Mouse (Mus musculus): ENCODE results near the gene Olfr763. TPM values are rescaled to one million over a fixed set of nuclear protein-coding genes. Genes with fewer than 3 reads are reported as not detected.
"Not testable (repeated sequence)": the region's sequence is repeated elsewhere in the genome, so short reads cannot be mapped to it uniquely, and the experiment has no call there.

The Olfr763 gene
- polyA plus RNA-seq (2015; fragmentation: Nextera tagmentation; extraction: Ambion mirVana), result not detected in 2 replicates

- Histone ChIP-seq H3K4me1 (replicated peaks) (no peaks in the 10 kb centered on the region), H3K36me3 (no peaks in the 10 kb centered on the region), H3K9ac (replicated peaks) (no peak within 1 kb of the TSS), H3K27ac (no peak within 1 kb of the TSS), H3K27me3 (no peaks in the 10 kb centered on the region), H3K9me3 (no peaks in the 10 kb centered on the region; the same call in 1 of the 2 replicates), H3K4me2 (replicated peaks) (no peak within 1 kb of the TSS), H3K4me3 (replicated peaks) (no peak within 1 kb of the TSS)
- 83% methylated on average over 2 of the region's 2 CpGs for WGBS
- ATAC-seq, result no peak
Measured at GRCm38 (mm10) chr10:129010288-129010841, at the start of gene Olfr763. Gene Olfr763 (plus strand): TSS chr10:129010791.

GRCm38 (mm10) chr10:128964961-128965360, 45.6 kb upstream of the Olfr763 start:
- Histone ChIP-seq H3K27me3 (no peaks in the 10 kb centered on the region), H3K4me2 (replicated peaks) (no peak overlapping the region), H3K9me3 (no peaks in the 10 kb centered on the region), H3K4me3 (replicated peaks) (no peak overlapping the region), H3K27ac (no peak overlapping the region), H3K4me1 (replicated peaks) (no peaks in the 10 kb centered on the region), H3K36me3 (no peaks in the 10 kb centered on the region), H3K9ac (replicated peaks) (no peak overlapping the region)
- WGBS, result 70% methylated on average over 2 of the region's 2 CpGs
- ATAC-seq, result no peak

- H3K9me3 ChIP-seq, result no peaks in the 10 kb centered on the region
- H3K4me2 ChIP-seq (replicated peaks), result no peak overlapping the region
- H3K36me3 ChIP-seq, result no peaks in the 10 kb centered on the region
- no peaks in the 10 kb centered on the region for H3K4me1 ChIP-seq (replicated peaks)
- no peak overlapping the region for H3K4me3 ChIP-seq (replicated peaks)
- H3K27ac ChIP-seq, result no peak overlapping the region
- no peak for ATAC-seq
- H3K27me3 ChIP-seq, result no peaks in the 10 kb centered on the region
- H3K9ac ChIP-seq (replicated peaks), result no peak overlapping the region
- WGBS, result 90% methylated on average over 6 of the region's 6 CpGs
Measured at GRCm38 (mm10) chr10:128965871-128966270, 44.7 kb upstream of the Olfr763 start.

GRCm38 (mm10) chr10:128968341-128968749, 42.2 kb upstream of the Olfr763 start:
- H3K27ac ChIP-seq, result no peak overlapping the region
- no peak overlapping the region for H3K4me2 ChIP-seq (replicated peaks)
- no peaks in the 10 kb centered on the region for H3K27me3 ChIP-seq
- H3K36me3 ChIP-seq, result no peaks in the 10 kb centered on the region
- no peak for ATAC-seq
- no peaks in the 10 kb centered on the region for H3K4me1 ChIP-seq (replicated peaks)
- no peak overlapping the region for H3K9ac ChIP-seq (replicated peaks)
- H3K4me3 ChIP-seq (replicated peaks), result no peak overlapping the region
- WGBS, result 63% methylated on average over 1 of the region's 1 CpGs
- H3K9me3 ChIP-seq, result no peaks in the 10 kb centered on the region

GRCm38 (mm10) chr10:128970740-128971250, 39.8 kb upstream of the Olfr763 start:
- Histone ChIP-seq H3K9ac (replicated peaks) (no peak overlapping the region), H3K9me3 (no peaks in the 10 kb centered on the region), H3K4me3 (replicated peaks) (no peak overlapping the region), H3K27me3 (no peaks in the 10 kb centered on the region), H3K4me1 (replicated peaks) (no peaks in the 10 kb centered on the region), H3K36me3 (no peaks in the 10 kb centered on the region), H3K27ac (no peak overlapping the region), H3K4me2 (replicated peaks) (no peak overlapping the region)
- no peak for ATAC-seq
- WGBS, result 58% methylated on average over 1 of the region's 1 CpGs

GRCm38 (mm10) chr10:128972841-128973240, 37.8 kb upstream of the Olfr763 start:
- ATAC-seq, result no peak
- H3K36me3 ChIP-seq, result no peaks in the 10 kb centered on the region
- WGBS, result 79% methylated on average over 4 of the region's 4 CpGs

GRCm38 (mm10) chr10:128976395-128976794, 34.2 kb upstream of the Olfr763 start:
- no peak overlapping the region for H3K9ac ChIP-seq (replicated peaks)
- H3K36me3 ChIP-seq, result no peaks in the 10 kb centered on the region
- H3K27me3 ChIP-seq, result no peaks in the 10 kb centered on the region
- H3K4me3 ChIP-seq (replicated peaks), result no peak overlapping the region
- H3K4me1 ChIP-seq (replicated peaks), result no peaks in the 10 kb centered on the region
- H3K4me2 ChIP-seq (replicated peaks), result no peak overlapping the region
- WGBS, result 67% methylated on average over 3 of the region's 3 CpGs
- no peaks in the 10 kb centered on the region for H3K9me3 ChIP-seq
- ATAC-seq, result no peak
- H3K27ac ChIP-seq, result no peak overlapping the region

More at GRCm38 (mm10) chr10:128972841-128973240, 37.8 kb upstream of the Olfr763 start:
- H3K27me3 ChIP-seq, result no peaks in the 10 kb centered on the region
- H3K4me3 ChIP-seq (replicated peaks), result no peak overlapping the region
- no peaks in the 10 kb centered on the region for H3K9me3 ChIP-seq
- H3K27ac ChIP-seq, result no peak overlapping the region
- H3K4me1 ChIP-seq (replicated peaks), result no peaks in the 10 kb centered on the region
- H3K4me2 ChIP-seq (replicated peaks), result no peak overlapping the region
- H3K9ac ChIP-seq (replicated peaks), result no peak overlapping the region

- WGBS, result 33% methylated on average over 9 of the region's 9 CpGs
- Histone ChIP-seq H3K9ac (replicated peaks) (no peak overlapping the region), H3K36me3 (no peaks in the 10 kb centered on the region), H3K4me3 (replicated peaks) (no peak overlapping the region), H3K4me1 (replicated peaks) (no peaks in the 10 kb centered on the region), H3K27me3 (no peaks in the 10 kb centered on the region), H3K27ac (no peak overlapping the region), H3K9me3 (no peaks in the 10 kb centered on the region), H3K4me2 (replicated peaks) (no peak overlapping the region)
- peak; percentile 64; the same call in 1 of the 2 replicates for ATAC-seq
Measured at GRCm38 (mm10) chr10:128977522-128978114, 33.0 kb upstream of the Olfr763 start.

GRCm38 (mm10) chr10:128980644-128981365, 29.8 kb upstream of the Olfr763 start:
- no peak overlapping the region for H3K27ac ChIP-seq
- H3K9ac ChIP-seq (replicated peaks), result no peak overlapping the region
- peak; percentile 21; the same call in 1 of the 2 replicates for ATAC-seq
- no peaks in the 10 kb centered on the region for H3K4me1 ChIP-seq (replicated peaks)
- 84% methylated on average over 3 of the region's 3 CpGs for WGBS
- H3K9me3 ChIP-seq, result no peaks in the 10 kb centered on the region
- no peak overlapping the region for H3K4me2 ChIP-seq (replicated peaks)
- H3K36me3 ChIP-seq, result no peaks in the 10 kb centered on the region
- H3K27me3 ChIP-seq, result no peaks in the 10 kb centered on the region
- H3K4me3 ChIP-seq (replicated peaks), result no peak overlapping the region

- not testable (repeated sequence) for H3K27ac ChIP-seq; H3K27me3 ChIP-seq; H3K9me3 ChIP-seq; H3K4me1 ChIP-seq (replicated peaks); H3K36me3 ChIP-seq; H3K4me3 ChIP-seq (replicated peaks); ATAC-seq; H3K4me2 ChIP-seq (replicated peaks); H3K9ac ChIP-seq (replicated peaks)
- 50% methylated on average over 1 of the region's 1 CpGs for WGBS
Measured at GRCm38 (mm10) chr10:128989131-128989530, 21.5 kb upstream of the Olfr763 start, which contains the start of gene Olfr9. Gene Olfr9 (plus strand): TSS chr10:128989431.

GRCm38 (mm10) chr10:128990129-128990850, 20.3 kb upstream of the Olfr763 start:
- H3K9ac ChIP-seq (replicated peaks); H3K36me3 ChIP-seq; H3K4me1 ChIP-seq (replicated peaks); H3K27ac ChIP-seq; H3K27me3 ChIP-seq; H3K9me3 ChIP-seq; H3K4me2 ChIP-seq (replicated peaks); H3K4me3 ChIP-seq (replicated peaks): not testable (repeated sequence)
- ATAC-seq, result peak; percentile 30; the same call in 1 of the 2 replicates
- 73% methylated on average over 7 of the region's 10 CpGs for WGBS

- Histone ChIP-seq H3K4me1 (replicated peaks) (no peaks in the 10 kb centered on the region), H3K4me3 (replicated peaks) (no peak overlapping the region), H3K9ac (replicated peaks) (no peak overlapping the region), H3K27ac (no peak overlapping the region), H3K9me3 (no peaks in the 10 kb centered on the region), H3K36me3 (no peaks in the 10 kb centered on the region), H3K4me2 (replicated peaks) (no peak overlapping the region), H3K27me3 (no peaks in the 10 kb centered on the region)
- no peak for ATAC-seq
Measured at GRCm38 (mm10) chr10:128990994-128991393, 19.6 kb upstream of the Olfr763 start.
